Mouse (Mus musculus) heart, adult 8-10 months (tissue): Measurements from ENCODE around the gene Ndst2. TPM values are rescaled to one million over a fixed set of nuclear protein-coding genes. Genes with fewer than 3 reads are reported as not detected.
A peak's percentile ranks its signal among the peaks of the same experiment; 100 is the strongest.
"Not testable (repeated sequence)": the region's sequence is repeated elsewhere in the genome, so short reads cannot be mapped to it uniquely, and the experiment has no call there.

ENCODE experiments used
- DNase-seq: peaks from one replicate; pipeline ENCODE4 v3.0.0; 2022; ENCODE audit warnings: low spot score
- total RNA-seq, 4 experiments: library from RNA; stranded (reverse); gene quantifications; 2 replicates each; pipeline ENCODE4 v1.2.4; 2022

Gene Ndst2
- total RNA-seq, 4 experiments from 2014 or later: 7.1 to 10.6 (median 9.9) TPM

- no peak for DNase-seq
Observed at GRCm38 (mm10) chr14:20738511-20738910, 4.1 kb upstream of the Ndst2 start.

GRCm38 (mm10) chr14:20737306-20737705 lies 2.9 kb upstream of the Ndst2 start:
- peak; percentile 47 for DNase-seq

GRCm38 (mm10) chr14:20735892-20736390 lies 1.6 kb upstream of the Ndst2 start:
- no peak for DNase-seq

GRCm38 (mm10) chr14:20735052-20735451 lies 690 bp upstream of the Ndst2 start:
- DNase-seq: no peak

GRCm38 (mm10) chr14:20733041-20733951 lies 1.1 kb downstream of the Ndst2 start:
- peak; percentile 22 for DNase-seq

GRCm38 (mm10) chr14:20730853-20731602 lies 3.3 kb downstream of the Ndst2 start:
- DNase-seq: no peak

GRCm38 (mm10) chr14:20729871-20730270 lies 4.5 kb downstream of the Ndst2 start:
- no peak for DNase-seq

- DNase-seq: no peak
Observed at GRCm38 (mm10) chr14:20725660-20726339, 8.6 kb downstream of the Ndst2 start.

GRCm38 (mm10) chr14:20724043-20724442 lies 10.3 kb downstream of the Ndst2 start:
- DNase-seq: peak; percentile 64

- DNase-seq: no peak
Observed at GRCm38 (mm10) chr14:20723006-20723405, 11.4 kb downstream of the Ndst2 start.

- DNase-seq: no peak
Observed at GRCm38 (mm10) chr14:20721371-20721770, 13.0 kb downstream of the Ndst2 start.

- DNase-seq: no peak
Observed at GRCm38 (mm10) chr14:20719767-20720166, 14.6 kb downstream of the Ndst2 start.

GRCm38 (mm10) chr14:20718443-20718842 lies 15.9 kb downstream of the Ndst2 start:
- DNase-seq: no peak

- no peak for DNase-seq
Observed at GRCm38 (mm10) chr14:20713832-20714231, 20.5 kb downstream of the Ndst2 start.

GRCm38 (mm10) chr14:20708239-20708638 lies 26.1 kb downstream of the Ndst2 start:
- no peak for DNase-seq

- peak; percentile 91 for DNase-seq
Observed at GRCm38 (mm10) chr14:20707201-20708190, 26.9 kb downstream of the Ndst2 start, which contains the start of gene Zswim8. TSS of gene Zswim8 (plus strand) at chr14:20707552.

- DNase-seq: not testable (repeated sequence)
Observed at GRCm38 (mm10) chr14:20703461-20703860, 30.9 kb downstream of the Ndst2 start.

GRCm38 (mm10) chr14:20702741-20703381 lies 31.5 kb downstream of the Ndst2 start, which contains the start of gene Chchd1:
TSS of gene Chchd1 (plus strand) at chr14:20703006.
- peak; percentile 92 for DNase-seq

GRCm38 (mm10) chr14:20702096-20702740 lies 32.1 kb downstream of the Ndst2 start:
- no peak for DNase-seq
